Mouse (Mus musculus): ENCODE data around the gene Commd1. TPM values are rescaled to one million over a fixed set of nuclear protein-coding genes. Genes with fewer than 3 reads are reported as not detected.

Commd1 gene
- polyA plus RNA-seq, 1 experiment: 51.1 TPM

GRCm38 (mm10) chr11:22971835-22972709, 10.1 kb downstream of the Commd1 start, which contains the start of gene Zrsr1:
TSS of gene Zrsr1 (plus strand) at chr11:22972005.
- WGBS: 44% methylated on average over 56 of the region's 56 CpGs

GRCm38 (mm10) chr11:22970546-22970945, 11.6 kb downstream of the Commd1 start:
- Histone ChIP-seq H3K27ac (ENCODE audit: control insufficient read depth, insufficient read depth, low read depth, low read length, poor library complexity) (no peak overlapping the region), H3K4me3 (replicated peaks; ENCODE audit: control insufficient read depth, low read depth, low read length) (no peak overlapping the region), H3K4me1 (ENCODE audit: control insufficient read depth, insufficient read depth, low read length) (peaks cover 1% of the 10 kb centered on the region; the same call in 1 of the 2 replicates)
- no peak for TF ChIP-seq CTCF (IDR thresholded peaks at IDR 0.05; ENCODE audit: control insufficient read depth, insufficient read depth, low read length)
- no peak for TF ChIP-seq POLR2A (IDR thresholded peaks at IDR 0.05; ENCODE audit: borderline replicate concordance, control insufficient read depth, low read depth, low read length)
- 87% methylated on average over 1 of the region's 1 CpGs for WGBS

More at GRCm38 (mm10) chr11:22971835-22972709, 10.1 kb downstream of the Commd1 start, which contains the start of gene Zrsr1:
- peak within 1 kb of the TSS; percentile 80 for H3K27ac ChIP-seq (ENCODE audit: control insufficient read depth, insufficient read depth, low read depth, low read length, poor library complexity)
- peaks cover 1% of the 10 kb centered on the region; the same call in 1 of the 2 replicates for H3K4me1 ChIP-seq (ENCODE audit: control insufficient read depth, insufficient read depth, low read length)
- peak within 1 kb of the TSS; percentile 75 for H3K4me3 ChIP-seq (replicated peaks; ENCODE audit: control insufficient read depth, low read depth, low read length)
- TF ChIP-seq POLR2A (IDR thresholded peaks at IDR 0.05; ENCODE audit: borderline replicate concordance, control insufficient read depth, low read depth, low read length) (peak; percentile 32; the same call in 1 of the 2 replicates), CTCF (IDR thresholded peaks at IDR 0.05; ENCODE audit: control insufficient read depth, insufficient read depth, low read length) (no peak)

GRCm38 (mm10) chr11:22969486-22969885, 12.7 kb downstream of the Commd1 start:
- H3K4me3 ChIP-seq (replicated peaks; ENCODE audit: control insufficient read depth, low read depth, low read length): no peak overlapping the region
- WGBS: 13% methylated on average over 6 of the region's 6 CpGs
- no peak for TF ChIP-seq CTCF (IDR thresholded peaks at IDR 0.05; ENCODE audit: control insufficient read depth, insufficient read depth, low read length)
- no peak for TF ChIP-seq POLR2A (IDR thresholded peaks at IDR 0.05; ENCODE audit: borderline replicate concordance, control insufficient read depth, low read depth, low read length)

GRCm38 (mm10) chr11:22965503-22965902, 16.7 kb downstream of the Commd1 start:
- Histone ChIP-seq H3K4me1 (ENCODE audit: control insufficient read depth, insufficient read depth, low read length) (no peaks in the 10 kb centered on the region), H3K27ac (ENCODE audit: control insufficient read depth, insufficient read depth, low read depth, low read length, poor library complexity) (no peak overlapping the region), H3K4me3 (replicated peaks; ENCODE audit: control insufficient read depth, low read depth, low read length) (no peak overlapping the region)
- 81% methylated on average over 4 of the region's 4 CpGs for WGBS
- TF ChIP-seq POLR2A (IDR thresholded peaks at IDR 0.05; ENCODE audit: borderline replicate concordance, control insufficient read depth, low read depth, low read length) (no peak), CTCF (IDR thresholded peaks at IDR 0.05; ENCODE audit: control insufficient read depth, insufficient read depth, low read length) (no peak; the same call in 1 of the 2 replicates)

More at GRCm38 (mm10) chr11:22969486-22969885, 12.7 kb downstream of the Commd1 start:
- H3K27ac ChIP-seq (ENCODE audit: control insufficient read depth, insufficient read depth, low read depth, low read length, poor library complexity): no peak overlapping the region
- H3K4me1 ChIP-seq (ENCODE audit: control insufficient read depth, insufficient read depth, low read length): peaks cover 1% of the 10 kb centered on the region; the same call in 1 of the 2 replicates

GRCm38 (mm10) chr11:22964401-22964800, 17.8 kb downstream of the Commd1 start:
- H3K4me1 ChIP-seq (ENCODE audit: control insufficient read depth, insufficient read depth, low read length): no peaks in the 10 kb centered on the region
- 89% methylated on average over 4 of the region's 4 CpGs for WGBS
- TF ChIP-seq POLR2A (IDR thresholded peaks at IDR 0.05; ENCODE audit: borderline replicate concordance, control insufficient read depth, low read depth, low read length) (no peak), CTCF (IDR thresholded peaks at IDR 0.05; ENCODE audit: control insufficient read depth, insufficient read depth, low read length) (no peak)
- no peak overlapping the region for H3K27ac ChIP-seq (ENCODE audit: control insufficient read depth, insufficient read depth, low read depth, low read length, poor library complexity)
- H3K4me3 ChIP-seq (replicated peaks; ENCODE audit: control insufficient read depth, low read depth, low read length): no peak overlapping the region

GRCm38 (mm10) chr11:22962101-22962500, 20.1 kb downstream of the Commd1 start:
- no peak overlapping the region for H3K27ac ChIP-seq (ENCODE audit: control insufficient read depth, insufficient read depth, low read depth, low read length, poor library complexity)
- WGBS: 69% methylated on average over 1 of the region's 1 CpGs
- no peak for TF ChIP-seq POLR2A (IDR thresholded peaks at IDR 0.05; ENCODE audit: borderline replicate concordance, control insufficient read depth, low read depth, low read length)
- no peak for TF ChIP-seq CTCF (IDR thresholded peaks at IDR 0.05; ENCODE audit: control insufficient read depth, insufficient read depth, low read length)
- H3K4me1 ChIP-seq (ENCODE audit: control insufficient read depth, insufficient read depth, low read length): no peaks in the 10 kb centered on the region
- H3K4me3 ChIP-seq (replicated peaks; ENCODE audit: control insufficient read depth, low read depth, low read length): no peak overlapping the region

GRCm38 (mm10) chr11:22957791-22958374, 24.3 kb downstream of the Commd1 start:
- H3K27ac ChIP-seq (ENCODE audit: control insufficient read depth, insufficient read depth, low read depth, low read length, poor library complexity): no peak overlapping the region
- H3K4me3 ChIP-seq (replicated peaks; ENCODE audit: control insufficient read depth, low read depth, low read length): no peak overlapping the region
- TF ChIP-seq POLR2A (IDR thresholded peaks at IDR 0.05; ENCODE audit: borderline replicate concordance, control insufficient read depth, low read depth, low read length) (no peak), CTCF (IDR thresholded peaks at IDR 0.05; ENCODE audit: control insufficient read depth, insufficient read depth, low read length) (0 out of 2 replicates have a peak, but pooled peaks have one; percentile 12)
- WGBS: 80% methylated on average over 4 of the region's 4 CpGs
- H3K4me1 ChIP-seq (ENCODE audit: control insufficient read depth, insufficient read depth, low read length): no peaks in the 10 kb centered on the region

- TF ChIP-seq CTCF (IDR thresholded peaks at IDR 0.05; ENCODE audit: control insufficient read depth, insufficient read depth, low read length): peak; percentile 88
- no peak for TF ChIP-seq POLR2A (IDR thresholded peaks at IDR 0.05; ENCODE audit: borderline replicate concordance, control insufficient read depth, low read depth, low read length)
- 68% methylated on average over 4 of the region's 4 CpGs for WGBS
Observed at GRCm38 (mm10) chr11:22956830-22957229, 25.4 kb downstream of the Commd1 start.

More at GRCm38 (mm10) chr11:22956830-22957229, 25.4 kb downstream of the Commd1 start:
- no peaks in the 10 kb centered on the region; the same call in 1 of the 2 replicates for H3K4me1 ChIP-seq (ENCODE audit: control insufficient read depth, insufficient read depth, low read length)
- no peak overlapping the region for H3K4me3 ChIP-seq (replicated peaks; ENCODE audit: control insufficient read depth, low read depth, low read length)
- no peak overlapping the region for H3K27ac ChIP-seq (ENCODE audit: control insufficient read depth, insufficient read depth, low read depth, low read length, poor library complexity)
